Mouse (Mus musculus) heart, adult 9 months (tissue): ENCODE measurements at regions not wholly inside any gene's neighbourhood (a gene's known extent, or its start where the extent isn't known, plus 50 kb on each side); places are given as distances from the start of the nearest gene placed in this dataset.
A peak's percentile ranks its signal among the peaks of the same experiment; 100 is the strongest.

Experiments
- DNase-seq, 2 experiments: peaks; one replicate each; pipeline ENCODE4 v3.0.0; 2022; ENCODE audit warnings: low spot score in 2 of 2

- DNase-seq = no peak
Observed at GRCm38 (mm10) chr6:108910330-108910729, 81.9 kb downstream of the Edem1 start.

- DNase-seq = no peak
Observed at GRCm38 (mm10) chr6:108912539-108912938, 84.1 kb downstream of the Edem1 start.

GRCm38 (mm10) chr6:108919372-108919913 is 91.0 kb downstream of the Edem1 start:
- DNase-seq = no peak

- DNase-seq = no peak
Observed at GRCm38 (mm10) chr6:108921181-108921580, 92.7 kb downstream of the Edem1 start.

- DNase-seq = no peak
Observed at GRCm38 (mm10) chr6:108922564-108922963, 94.1 kb downstream of the Edem1 start.

- no peak for DNase-seq
Observed at GRCm38 (mm10) chr6:108928981-108929380, 100.5 kb downstream of the Edem1 start.

- DNase-seq = peak; percentile 27 to 45
Observed at GRCm38 (mm10) chr6:108938646-108939045, 110.2 kb downstream of the Edem1 start.

GRCm38 (mm10) chr6:108942288-108942687 is 113.8 kb downstream of the Edem1 start:
- DNase-seq = no peak

- no peak for DNase-seq
Observed at GRCm38 (mm10) chr6:108952389-108952788, 123.9 kb downstream of the Edem1 start.

GRCm38 (mm10) chr6:108962810-108963209 is 134.4 kb downstream of the Edem1 start:
- no peak for DNase-seq

- DNase-seq = peak in 1 of 2 experiments; percentile 27
Observed at GRCm38 (mm10) chr6:108963295-108963694, 134.9 kb downstream of the Edem1 start.

GRCm38 (mm10) chr6:108969477-108970176 is 141.2 kb downstream of the Edem1 start:
- DNase-seq = no peak

GRCm38 (mm10) chr6:108971415-108972089 is 143.1 kb downstream of the Edem1 start:
- no peak for DNase-seq

GRCm38 (mm10) chr6:108973701-108974100 is 145.3 kb downstream of the Edem1 start:
- DNase-seq = no peak

- DNase-seq = peak; percentile 58 to 61
Observed at GRCm38 (mm10) chr6:108989506-108989905, 161.1 kb downstream of the Edem1 start.

GRCm38 (mm10) chr6:108993743-108994142 is 165.3 kb downstream of the Edem1 start:
- no peak for DNase-seq

- no peak for DNase-seq
Observed at GRCm38 (mm10) chr6:109004443-109004842, 176.0 kb downstream of the Edem1 start.

- DNase-seq = no peak
Observed at GRCm38 (mm10) chr6:109009364-109009763, 180.9 kb downstream of the Edem1 start.

GRCm38 (mm10) chr6:109009793-109010192 is 181.4 kb downstream of the Edem1 start:
- no peak for DNase-seq

GRCm38 (mm10) chr6:109019731-109020130 is 191.3 kb downstream of the Edem1 start:
- no peak for DNase-seq
